ENCODE assay signal across 10 mouse cellular contexts in the genomic region with DNA sequence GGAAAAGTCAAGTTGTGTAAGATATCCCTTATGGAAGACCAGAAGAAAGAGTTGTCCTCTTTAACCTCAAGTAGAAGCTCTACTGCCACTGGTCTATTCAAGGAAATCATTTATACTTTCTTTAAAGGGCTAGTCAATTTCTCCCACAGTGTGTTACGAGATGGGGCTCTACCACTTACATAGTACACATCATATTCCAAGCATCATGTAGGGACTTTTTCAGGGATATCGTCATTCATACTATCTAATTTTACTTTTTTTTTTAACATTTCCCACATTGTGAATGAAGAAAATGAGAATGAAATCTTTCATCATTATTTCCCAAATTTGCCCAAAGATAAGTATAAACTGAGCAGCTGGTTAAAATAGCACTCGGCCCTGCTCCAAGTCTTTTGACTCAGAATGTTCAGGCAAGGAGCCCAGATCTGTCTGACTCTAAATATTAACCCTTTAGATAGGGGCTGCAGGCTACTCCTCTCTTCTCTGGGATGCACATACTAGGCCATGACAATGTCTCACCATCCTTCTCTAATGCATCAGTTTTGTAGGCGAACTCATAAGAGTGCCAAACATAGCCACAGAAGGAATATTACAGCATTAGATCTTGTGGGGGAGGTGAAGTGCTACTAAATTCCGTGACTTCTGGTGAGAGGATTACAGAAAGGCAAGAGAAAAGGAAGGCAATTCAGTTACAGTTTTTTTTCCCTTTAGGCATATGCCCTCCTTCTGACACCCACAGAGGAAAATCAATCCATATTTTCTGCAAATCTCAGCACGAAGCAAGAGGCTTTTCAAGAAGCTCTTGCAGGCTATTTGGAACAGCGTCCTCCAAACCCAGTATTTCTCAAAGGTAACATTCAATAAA.
DNase-seq lines count a peak whose midpoint lies in the region; ATAC-seq lines count a peak whose summit lies in the region.
"Had no signal": no experiment of that assay in that cellular context is flagged by ENCODE, and none has a peak within 500 bp of the region (broad histone marks: within the 10 kb centered on the region; RNA-seq: fewer than 3 reads in every experiment).

No protein-coding gene starts in this region.

- no peaks in the 10 kb centered on the region for H3K27me3 ChIP-seq in forebrain, embryonic 14.5 days (replicated peaks; ENCODE audit: control insufficient read depth, insufficient read depth, low read length)
- H3K27me3 ChIP-seq in forebrain, embryonic 11.5 days (ENCODE audit: control insufficient read depth, insufficient read depth, low read length), result no peaks in the 10 kb centered on the region
- no peaks in the 10 kb centered on the region for H3K27me3 ChIP-seq in lung, embryonic 16.5 days (ENCODE audit: control insufficient read depth, insufficient read depth, low read depth, low read length)
- H3K27me3 ChIP-seq: CH12.LX had no signal

- peak; percentile 89 for ATAC-seq in forebrain, embryonic 14.5 days
- no peak for ATAC-seq in forebrain, embryonic 11.5 days (replicated peaks; ENCODE audit: low FRiP score)
- ATAC-seq in lung, embryonic 16.5 days (ENCODE audit: low read depth), result peak; percentile 94

- H3K9me3 ChIP-seq in forebrain, embryonic 14.5 days (replicated peaks; ENCODE audit: control insufficient read depth, low read length), result no peaks in the 10 kb centered on the region
- H3K9me3 ChIP-seq in forebrain, embryonic 11.5 days (ENCODE audit: control insufficient read depth, low read length), result no peaks in the 10 kb centered on the region
- no peaks in the 10 kb centered on the region for H3K9me3 ChIP-seq in lung, embryonic 16.5 days (ENCODE audit: control insufficient read depth, low read length)

- peaks cover 12% of the 10 kb centered on the region; the same call in 1 of the 2 replicates for H3K4me1 ChIP-seq in forebrain, embryonic 14.5 days (ENCODE audit: control insufficient read depth, insufficient read depth, low read length)
- H3K4me1 ChIP-seq in forebrain, embryonic 11.5 days (replicated peaks; ENCODE audit: control insufficient read depth, insufficient read depth, low read length), result no peaks in the 10 kb centered on the region
- H3K4me1 ChIP-seq in lung, embryonic 16.5 days (replicated peaks; ENCODE audit: control insufficient read depth, insufficient read depth, low read length), result peaks cover 15% of the 10 kb centered on the region

- H3K4me2 ChIP-seq in forebrain, embryonic 14.5 days (ENCODE audit: low read length), result no peak overlapping the region
- no peak overlapping the region for H3K4me2 ChIP-seq in forebrain, embryonic 11.5 days (ENCODE audit: low read depth, low read length, severe bottlenecking)
- H3K4me2 ChIP-seq in lung, embryonic 16.5 days (ENCODE audit: low read depth, low read length), result no peak overlapping the region

- H3K9ac ChIP-seq in forebrain, embryonic 14.5 days (ENCODE audit: low read length), result no peak overlapping the region
- H3K9ac ChIP-seq in forebrain, embryonic 11.5 days (ENCODE audit: low read length), result no peak overlapping the region
- H3K9ac ChIP-seq in lung, embryonic 16.5 days (ENCODE audit: low read length), result no peak overlapping the region

- peak; percentile 91 for DNase-seq in forebrain, embryonic 14.5 days (ENCODE audit: low spot score)
- DNase-seq in forebrain, embryonic 11.5 days (ENCODE audit: low spot score), result no peak
- DNase-seq in NIH3T3 (ENCODE audit: low read depth), result peak; percentile 97
- DNase-seq in frontal cortex, postnatal 10 days (ENCODE audit: low spot score in 2 of 2), result peak; percentile 29 to 57
- DNase-seq in kidney, postnatal 14 days, result peak; percentile 51
- DNase-seq in telencephalon, adult 2 months (ENCODE audit: low read depth, low spot score), result peak; percentile 85
- no peak for DNase-seq in urinary bladder, postnatal 4 days (ENCODE audit: low spot score in 2 of 2)

- H3K36me3 ChIP-seq in forebrain, embryonic 14.5 days (ENCODE audit: control insufficient read depth, insufficient read depth, low read length), result no peaks in the 10 kb centered on the region
- no peaks in the 10 kb centered on the region for H3K36me3 ChIP-seq in forebrain, embryonic 11.5 days (ENCODE audit: control insufficient read depth, insufficient read depth, low read length)
- H3K36me3 ChIP-seq in lung, embryonic 16.5 days (ENCODE audit: control insufficient read depth, insufficient read depth, low read length), result no peaks in the 10 kb centered on the region

- 45% methylated on average over 7 of the region's 7 CpGs for WGBS in forebrain, embryonic 14.5 days
- WGBS in forebrain, embryonic 11.5 days, result 85% methylated on average over 7 of the region's 7 CpGs
- WGBS in lung, embryonic 16.5 days, result 43% methylated on average over 7 of the region's 7 CpGs

- H3K4me3 ChIP-seq in forebrain, embryonic 14.5 days (ENCODE audit: low read depth, low read length), result no peak overlapping the region
- H3K4me3 ChIP-seq in forebrain, embryonic 11.5 days (ENCODE audit: low read depth, low read length), result no peak overlapping the region
- H3K4me3 ChIP-seq in lung, embryonic 16.5 days (ENCODE audit: low read length), result no peak overlapping the region

- peak overlapping the region; percentile 50; the same call in 1 of the 2 replicates for H3K27ac ChIP-seq in forebrain, embryonic 14.5 days (ENCODE audit: low read depth, low read length)
- H3K27ac ChIP-seq in forebrain, embryonic 11.5 days (ENCODE audit: low read depth, low read length), result no peak overlapping the region
- peak overlapping the region; percentile 33; the same call in 1 of the 2 replicates for H3K27ac ChIP-seq in lung, embryonic 16.5 days (ENCODE audit: low read length)
- H3K27ac ChIP-seq: macrophage had no signal

Comparison
In these comparisons a context has a peak if more than half of its experiments do, and no peak if none do; other contexts are left out.
1. DNase-seq: peak in forebrain, embryonic 14.5 days (single experiment), NIH3T3 (single experiment), frontal cortex, postnatal 10 days (2 of 2), kidney, postnatal 14 days (single experiment) and telencephalon, adult 2 months (single experiment); none in forebrain, embryonic 11.5 days (single experiment) and urinary bladder, postnatal 4 days (0 of 2).